Mouse (Mus musculus) liver (tissue): ENCODE measurements around the gene Commd9.

Experiments used
- DNase-seq: peaks from one replicate; pipeline ENCODE4 v3.0.0-alpha.2; 2020; ENCODE audit warnings: mixed read lengths

The Commd9 gene

GRCm38 (mm10) chr2:101885768-101886438, at the start of gene Commd9:
Commd9 (plus strand) TSS chr2:101886247.
- DNase-seq, result peak; percentile 92

GRCm38 (mm10) chr2:101842756-101843155, 43.3 kb upstream of the Commd9 start:
- DNase-seq, result no peak

GRCm38 (mm10) chr2:101854792-101855191, 31.3 kb upstream of the Commd9 start:
- no peak for DNase-seq

- DNase-seq, result no peak
Measured at GRCm38 (mm10) chr2:101856174-101856573, 29.9 kb upstream of the Commd9 start.

- DNase-seq, result no peak
Measured at GRCm38 (mm10) chr2:101860920-101861485, 25.0 kb upstream of the Commd9 start.

- DNase-seq, result no peak
Measured at GRCm38 (mm10) chr2:101862219-101863123, 23.6 kb upstream of the Commd9 start.

GRCm38 (mm10) chr2:101868683-101869082, 17.4 kb upstream of the Commd9 start:
- no peak for DNase-seq

GRCm38 (mm10) chr2:101871179-101871578, 14.9 kb upstream of the Commd9 start:
- peak; percentile 7 for DNase-seq

- DNase-seq, result no peak
Measured at GRCm38 (mm10) chr2:101881471-101882162, 4.4 kb upstream of the Commd9 start.

GRCm38 (mm10) chr2:101882998-101883397, 3.0 kb upstream of the Commd9 start, which contains the start of gene Prr5l:
Prr5l (minus strand) TSS chr2:101883027.
- DNase-seq, result no peak

GRCm38 (mm10) chr2:101884286-101884685, 1.8 kb upstream of the Commd9 start:
- no peak for DNase-seq

- DNase-seq, result no peak
Measured at GRCm38 (mm10) chr2:101888886-101889285, 2.8 kb downstream of the Commd9 start.

- DNase-seq, result no peak
Measured at GRCm38 (mm10) chr2:101891143-101891542, 5.1 kb downstream of the Commd9 start.

GRCm38 (mm10) chr2:101894126-101894525, 8.1 kb downstream of the Commd9 start:
- no peak for DNase-seq

GRCm38 (mm10) chr2:101896425-101897204, 10.6 kb downstream of the Commd9 start:
- DNase-seq, result no peak

GRCm38 (mm10) chr2:101902196-101902595, 16.1 kb downstream of the Commd9 start:
- DNase-seq, result no peak

GRCm38 (mm10) chr2:101905534-101906378, 19.7 kb downstream of the Commd9 start:
- peak; percentile 76 for DNase-seq

GRCm38 (mm10) chr2:101906379-101906690, 20.3 kb downstream of the Commd9 start:
- no peak for DNase-seq

GRCm38 (mm10) chr2:101907386-101908022, 21.5 kb downstream of the Commd9 start:
- no peak for DNase-seq

- DNase-seq, result no peak
Measured at GRCm38 (mm10) chr2:101908773-101909172, 22.7 kb downstream of the Commd9 start.
